Mouse (Mus musculus) liver, embryonic 14.5 days (tissue): ENCODE data around the gene Slc38a10. TPM values are rescaled to one million over a fixed set of nuclear protein-coding genes. Genes with fewer than 3 reads are reported as not detected.
A peak's percentile ranks its signal among the peaks of the same experiment; 100 is the strongest.

Experiments used
- ATAC-seq: fragments of 200-750 bp; cut with Nextera tagmentation; 2 replicates; pipeline ENCODE4 v1.8.0; 2017; ENCODE audit warnings: moderate number of reproducible peaks, mild to moderate bottlenecking, moderate library complexity; ENCODE audit not compliant: insufficient read depth
- DNase-seq, 3 experiments: peaks; one replicate each; pipeline ENCODE4 v3.0.0-alpha.2; 2012 to 2013; ENCODE audit warnings: low read depth in 3 of 3, low spot score in 3 of 3
- H3K27ac ChIP-seq: fragments of 300-500 bp; sonication (generic); 2 replicates; pipeline ENCODE4 v1.5.1; 2014; ENCODE audit warnings: moderate library complexity, mild to moderate bottlenecking, control low read depth, inconsistent platforms
- H3K27me3 ChIP-seq: fragments of 300-500 bp; sonication (generic); 2 replicates; pipeline ENCODE4 v1.6.1; 2014; ENCODE audit warnings: mild to moderate bottlenecking, low read length, moderate library complexity; ENCODE audit not compliant: control insufficient read depth, insufficient read depth
- H3K36me3 ChIP-seq: fragments of 300-500 bp; sonication (generic); replicated peaks from 2 replicates; pipeline ENCODE4 v1.6.1; 2014; ENCODE audit warnings: low read depth; ENCODE audit not compliant: control insufficient read depth, insufficient read depth
- H3K4me1 ChIP-seq, 2 experiments: fragments of 200-500 bp in 1 of 2; fragments of 300-500 bp in 1 of 2; sonication (generic) in 1 of 2; replicated peaks; 2 replicates each; pipeline ENCODE4 v1.6.1; 2012 to 2014; ENCODE audit warnings: antibody characterized with exemption in 1 of 2, inconsistent platforms in 1 of 2, low read length in 1 of 2; ENCODE audit not compliant: control insufficient read depth in 2 of 2, insufficient read depth in 2 of 2
- H3K4me2 ChIP-seq: fragments of 300-500 bp; sonication (generic); 2 replicates; pipeline ENCODE4 v1.6.1; 2014; ENCODE audit warnings: low read depth, mild to moderate bottlenecking, control low read depth, moderate library complexity
- H3K4me3 ChIP-seq, 2 experiments: fragments of 200-500 bp in 1 of 2; fragments of 300-500 bp in 1 of 2; sonication (generic) in 1 of 2; 2 replicates each; pipeline ENCODE4 v1.5.1; 2012 to 2014; ENCODE audit warnings: low read depth in 2 of 2, low read length in 2 of 2, mild to moderate bottlenecking in 2 of 2, control low read depth in 1 of 2, inconsistent platforms in 1 of 2, moderate library complexity in 1 of 2; ENCODE audit not compliant: insufficient read depth in 1 of 2
- H3K9ac ChIP-seq: fragments of 300-500 bp; sonication (generic); replicated peaks from 2 replicates; pipeline ENCODE4 v1.6.1; 2014; ENCODE audit warnings: mild to moderate bottlenecking, control low read depth, moderate library complexity
- H3K9me3 ChIP-seq: fragments of 300-500 bp; sonication (generic); 2 replicates; pipeline ENCODE4 v1.6.1; 2016; ENCODE audit warnings: low read length, mixed read lengths; ENCODE audit not compliant: control insufficient read depth
- CTCF ChIP-seq: IDR thresholded peaks from 2 replicates; pipeline ENCODE4 v1.5.1; 2016; ENCODE audit warnings: antibody characterized with exemption, low read depth, control low read depth
- EP300 ChIP-seq: IDR thresholded peaks from 2 replicates; pipeline ENCODE4 v1.6.1; 2016; ENCODE audit warnings: antibody characterized with exemption, low read depth
- WGBS: fragments of 180-500 bp; shearing (Covaris S2); extraction: QIAGEN DNeasy Blood & Tissue Kit; methylation state at CpG from one replicate; pipeline ENCODE4 v1.1.7; 2014; ENCODE audit not compliant: insufficient replicate concordance; 5-methylcytosine and 5-hydroxymethylcytosine counted together
- polyA plus RNA-seq, 2 experiments: library from polyadenylated mRNA; depleted of rRNA in 1 of 2; stranded (reverse) in 1 of 2; unstranded in 1 of 2; fragments of >200 nt; fragmentation: Nextera tagmentation in 1 of 2; extraction: Ambion mirVana in 1 of 2; gene quantifications; 2 replicates each; pipeline versions ENCODE4 v1.2.1 to v1.2.3; 2012 to 2014

Gene Slc38a10
- polyA plus RNA-seq, 2 experiments, result 21.0 to 21.8 TPM

DNA sequence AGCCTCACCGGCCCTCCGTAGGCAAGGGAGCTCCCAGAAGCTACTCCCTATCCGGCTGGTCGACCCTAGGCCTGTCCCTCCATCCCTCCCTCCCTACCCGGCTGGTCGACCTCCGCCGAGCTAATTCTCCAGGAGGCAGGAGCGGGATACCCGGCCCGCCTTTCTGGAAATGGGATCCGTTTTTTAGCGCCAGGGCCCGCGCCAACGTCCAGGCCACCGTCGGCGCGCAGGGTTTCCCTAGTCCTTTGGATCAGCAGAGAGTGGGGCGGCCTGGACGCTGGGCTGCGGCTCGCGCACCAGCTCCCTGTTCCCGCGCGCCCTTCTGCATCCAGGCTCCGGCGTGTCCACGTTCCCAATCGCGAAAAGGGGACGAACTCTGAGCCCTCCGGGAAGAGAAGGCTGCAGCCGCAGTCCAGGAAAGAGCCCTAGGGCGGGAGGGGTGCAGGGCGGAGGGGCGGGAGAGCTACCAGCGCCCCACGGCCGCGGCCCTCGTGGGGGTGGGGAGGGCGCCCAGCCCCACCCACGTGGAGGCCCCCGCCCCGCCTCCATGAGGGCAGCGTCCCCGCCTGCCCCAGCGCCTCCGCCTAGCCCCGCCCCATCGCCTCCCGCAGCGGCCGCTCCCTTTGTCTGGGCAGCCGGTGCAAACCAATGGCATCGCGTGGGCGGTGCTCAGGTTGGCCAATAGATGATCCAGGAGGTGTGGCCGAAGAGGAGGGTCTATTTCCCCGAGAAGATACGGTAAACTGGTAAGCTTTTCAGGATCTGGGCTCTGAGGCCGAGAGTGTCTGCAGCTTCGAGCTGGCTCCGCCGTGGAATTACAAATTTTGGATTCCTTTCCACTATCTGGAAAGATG lies 38.5 kb upstream of the Slc38a10 start:
- Histone ChIP-seq H3K27ac (no peak overlapping the region), H3K4me1 (peaks cover 0 to 7% of the 10 kb centered on the region in 2 experiments; a peak in 2 of 4 replicates), H3K4me2 (peak overlapping the region; percentile 61), H3K4me3 (peak overlapping the region; percentile 59 to 60), H3K36me3 (no peaks in the 10 kb centered on the region), H3K9ac (peak overlapping the region; percentile 45), H3K9me3 (no peaks in the 10 kb centered on the region), H3K27me3 (peaks cover 53% of the 10 kb centered on the region)
- WGBS, result under 1% methylated on average over 63 of the region's 68 CpGs
- ATAC-seq, result peak; percentile 90
- TF ChIP-seq EP300 (no peak), CTCF (no peak)
- peak; percentile 76 to 79 (median 78) for DNase-seq

DNA sequence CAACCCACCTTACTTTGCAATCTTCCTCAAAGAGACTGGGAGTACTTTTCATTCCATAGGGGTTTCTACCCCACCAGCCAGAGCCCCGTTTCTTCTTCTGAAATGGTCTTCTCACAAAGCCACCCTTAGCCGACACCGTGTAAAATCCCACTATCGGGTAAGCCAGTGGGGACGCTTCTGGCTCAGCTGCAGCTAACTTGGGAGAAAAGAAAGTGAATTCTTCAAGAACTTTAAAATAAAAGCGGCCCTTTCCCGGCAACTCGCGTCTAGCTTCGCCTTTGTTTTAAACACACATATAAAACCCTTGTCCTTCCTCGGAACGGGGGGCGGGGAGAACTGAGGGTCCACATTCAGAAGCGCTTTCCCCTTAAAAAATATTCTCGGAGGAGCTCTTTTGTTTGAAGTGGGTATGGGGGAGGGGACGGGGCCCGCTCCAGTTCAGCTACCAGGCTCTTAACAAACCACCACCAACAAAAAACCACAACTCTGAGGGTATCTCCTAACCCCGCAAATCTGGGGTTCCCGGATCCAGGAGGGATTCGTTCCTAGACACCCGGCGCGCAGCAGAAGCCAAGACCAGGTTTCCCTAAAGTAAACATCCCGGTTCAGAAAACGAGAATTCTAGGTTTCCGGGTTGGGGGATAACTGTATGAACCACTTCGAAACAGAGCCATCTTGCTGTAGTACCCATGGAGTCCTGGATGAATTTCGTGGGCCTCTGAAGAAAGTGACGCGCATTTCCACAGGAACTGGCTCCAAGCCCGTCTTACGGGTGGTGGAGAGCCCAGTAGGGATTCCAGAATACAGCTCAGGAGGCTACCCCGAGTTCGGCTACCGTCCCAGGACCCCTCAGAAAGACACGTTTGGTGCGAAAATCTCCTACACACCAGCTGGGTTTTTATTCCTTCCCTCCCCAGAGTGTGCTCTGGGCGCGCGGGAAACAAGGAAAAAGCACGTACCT lies 37.6 kb upstream of the Slc38a10 start:
- WGBS, result under 1% methylated on average over 41 of the region's 41 CpGs
- no peak for ATAC-seq
- DNase-seq, result no peak

DNA sequence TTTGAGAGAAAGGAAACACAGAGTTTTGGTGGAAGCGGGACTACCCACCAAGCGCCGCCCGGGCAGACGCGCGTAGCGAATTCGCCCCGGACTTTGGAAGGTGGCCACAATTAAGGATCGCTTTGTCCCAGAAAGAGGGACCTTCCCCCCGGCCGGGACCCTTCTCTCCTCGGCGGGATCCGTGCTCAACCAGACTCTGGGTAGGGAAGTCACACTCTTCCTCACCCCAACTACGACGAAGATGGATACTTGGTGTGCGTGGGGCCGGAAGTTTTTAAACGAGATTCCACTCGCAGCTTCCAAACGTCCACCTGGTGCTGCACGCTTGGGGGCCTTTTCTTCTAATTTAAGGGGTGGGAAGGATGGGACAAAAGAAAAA lies 36.9 kb upstream of the Slc38a10 start:
- Histone ChIP-seq H3K9me3 (no peaks in the 10 kb centered on the region), H3K27me3 (peaks cover 61% of the 10 kb centered on the region), H3K27ac (no peak overlapping the region), H3K4me1 (peaks cover 0 to 14% of the 10 kb centered on the region in 2 experiments; a peak in 2 of 4 replicates), H3K4me2 (peak overlapping the region; percentile 61), H3K9ac (peak overlapping the region; percentile 42; the same call in 1 of the 2 replicates), H3K36me3 (no peaks in the 10 kb centered on the region), H3K4me3 (peak overlapping the region; percentile 59 to 60)
- ATAC-seq (no peak), DNase-seq (no peak)
- TF ChIP-seq CTCF (no peak), EP300 (no peak)
- under 1% methylated on average over 24 of the region's 24 CpGs for WGBS

More for the DNA sequence above, 37.6 kb upstream of the Slc38a10 start:
- Histone ChIP-seq H3K4me3 (peak overlapping the region; percentile 59 to 60), H3K4me2 (peak overlapping the region; percentile 61), H3K9ac (peak overlapping the region; percentile 45), H3K27me3 (peaks cover 61% of the 10 kb centered on the region), H3K4me1 (peaks cover 0 to 14% of the 10 kb centered on the region in 2 experiments; a peak in 2 of 4 replicates), H3K27ac (no peak overlapping the region), H3K9me3 (no peaks in the 10 kb centered on the region), H3K36me3 (no peaks in the 10 kb centered on the region)
- TF ChIP-seq CTCF, result no peak
- TF ChIP-seq EP300, result no peak

DNA sequence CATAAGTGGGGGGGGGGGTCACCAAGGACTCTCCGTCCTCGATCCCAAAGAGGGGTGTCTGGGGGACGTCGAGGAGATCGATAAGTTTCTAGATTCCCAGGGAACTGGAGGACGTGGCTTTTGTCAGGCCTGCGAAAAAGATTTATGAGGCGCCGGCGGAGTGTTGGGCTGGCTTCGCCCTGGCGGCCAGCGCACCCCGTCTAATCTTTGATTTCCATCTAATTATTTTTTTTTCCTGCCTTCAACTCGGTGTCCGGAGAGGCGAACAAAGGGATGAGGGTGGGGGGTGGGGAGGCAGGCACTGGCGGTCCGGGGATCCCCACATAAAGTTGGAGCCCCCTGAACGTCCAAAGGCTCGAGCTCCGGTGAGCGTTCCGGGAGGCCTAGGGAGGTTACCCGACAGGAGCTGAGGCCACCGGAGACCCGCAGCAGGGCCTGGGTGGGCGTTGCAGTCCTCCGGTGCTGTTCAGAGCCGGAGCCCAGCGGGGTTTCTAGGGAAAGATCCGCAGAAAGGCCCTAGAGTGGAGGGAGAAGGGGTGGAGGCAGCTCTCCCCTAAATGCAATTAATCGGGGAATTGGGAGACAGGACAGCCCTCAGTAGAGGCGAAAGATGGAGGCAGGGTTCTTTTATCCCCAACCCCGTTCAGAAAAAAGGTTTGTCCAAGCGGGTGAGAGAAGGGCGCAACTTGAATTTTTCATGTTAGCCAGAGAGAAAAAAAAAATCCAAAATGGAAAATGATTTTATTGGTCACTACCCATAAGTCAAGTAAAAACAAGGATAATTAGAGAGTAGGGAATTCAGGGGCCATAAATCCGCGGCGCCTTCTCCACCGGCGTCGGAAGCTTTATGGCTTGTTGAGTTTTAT lies 36.3 kb upstream of the Slc38a10 start:
- peak overlapping the region; percentile 59 to 60 for H3K4me3 ChIP-seq
- whole genome bisulfite sequencing, result 5% methylated on average over 43 of the region's 43 CpGs
- peaks cover 0 to 16% of the 10 kb centered on the region in 2 experiments; a peak in 2 of 4 replicates for H3K4me1 ChIP-seq
- no peak overlapping the region for H3K27ac ChIP-seq
- H3K4me2 ChIP-seq, result peak overlapping the region; percentile 61
- peaks cover 61% of the 10 kb centered on the region for H3K27me3 ChIP-seq
- H3K36me3 ChIP-seq, result no peaks in the 10 kb centered on the region
- ATAC-seq (no peak), DNase-seq (no peak)
- H3K9me3 ChIP-seq, result no peaks in the 10 kb centered on the region
- TF ChIP-seq CTCF (no peak), EP300 (no peak)
- H3K9ac ChIP-seq, result peak overlapping the region; percentile 24; the same call in 1 of the 2 replicates
